Mouse (Mus musculus): ENCODE measurements at regions not wholly inside any gene's neighbourhood (a gene's known extent, or its start where the extent isn't known, plus 50 kb on each side); places are given as distances from the start of the nearest gene placed in this dataset.

GRCm38 (mm10) chr1:145620561-145620960 lies 845.3 kb upstream of the Rgs18 start:
- DNase-seq (ENCODE audit: low spot score): no peak

GRCm38 (mm10) chr1:145614326-145614725 lies 839.1 kb upstream of the Rgs18 start:
- no peak for DNase-seq (ENCODE audit: low spot score)

- no peak for DNase-seq (ENCODE audit: low spot score)
Measured at GRCm38 (mm10) chr1:145596983-145597382, 821.7 kb upstream of the Rgs18 start.

- no peak for DNase-seq (ENCODE audit: low spot score)
Measured at GRCm38 (mm10) chr1:145579460-145579859, 804.2 kb upstream of the Rgs18 start.

- DNase-seq (ENCODE audit: low spot score): peak; percentile 44
Measured at GRCm38 (mm10) chr1:145570012-145570411, 794.8 kb upstream of the Rgs18 start.

- no peak for DNase-seq (ENCODE audit: low spot score)
Measured at GRCm38 (mm10) chr1:145561347-145561746, 786.1 kb upstream of the Rgs18 start.
